In the genomic region with DNA sequence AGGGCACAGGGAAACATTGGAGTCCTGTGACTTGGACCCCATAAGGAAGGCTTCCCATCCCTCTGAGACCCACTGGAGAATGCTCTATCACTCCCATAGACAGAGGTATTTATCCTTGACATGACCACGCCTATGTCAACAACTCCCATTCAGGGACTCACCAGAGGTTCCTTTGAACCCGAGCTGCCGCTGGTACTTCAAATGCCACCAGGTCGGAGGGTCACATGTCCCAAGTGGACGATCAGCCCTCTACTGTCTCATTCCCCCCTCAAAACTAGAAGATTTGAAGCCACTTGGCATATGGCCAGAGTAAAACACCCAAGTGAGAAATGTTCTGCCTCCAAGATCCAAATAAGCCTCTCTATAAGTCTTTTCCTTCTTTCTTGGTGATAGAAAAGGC, we compare ENCODE assay signal across 29 mouse cellular contexts. TPM values are rescaled to one million over a fixed set of nuclear protein-coding genes. Genes with fewer than 3 reads are reported as not detected.
DNase-seq lines count a peak whose midpoint lies in the region; ATAC-seq and TF ChIP-seq lines count a peak whose summit lies in the region.
"Had no signal": no experiment of that assay in that cellular context is flagged by ENCODE, and none has a peak within 500 bp of the region (broad histone marks: within the 10 kb centered on the region; RNA-seq: fewer than 3 reads in every experiment).

No protein-coding gene starts in this region.

- H3K27ac ChIP-seq in forebrain, embryonic 15.5 days (replicated peaks), result peak overlapping the region; percentile 56; the same call in 1 of the 2 replicates
- no peak overlapping the region for H3K27ac ChIP-seq in forebrain, embryonic 10.5 days
- peak overlapping the region; percentile 51; the same call in 1 of the 2 replicates for H3K27ac ChIP-seq in kidney, postnatal 0 days
- peak overlapping the region; percentile 56; the same call in 1 of the 2 replicates for H3K27ac ChIP-seq in liver, embryonic 11.5 days (ENCODE audit: low read depth, low read length)
- H3K27ac ChIP-seq in liver, embryonic 15.5 days (replicated peaks), result peak overlapping the region; percentile 76
- H3K27ac ChIP-seq: embryonic facial prominence, embryonic 15.5 days; intestine, embryonic 15.5 days; limb, embryonic 15.5 days; midbrain, embryonic 15.5 days; neural tube, embryonic 12.5 days; stomach, postnatal 0 days had no signal

- no peaks in the 10 kb centered on the region for H3K9me3 ChIP-seq in forebrain, embryonic 15.5 days
- H3K9me3 ChIP-seq in forebrain, embryonic 10.5 days, result no peaks in the 10 kb centered on the region
- no peaks in the 10 kb centered on the region for H3K9me3 ChIP-seq in kidney, postnatal 0 days (replicated peaks; ENCODE audit: low read length)
- no peaks in the 10 kb centered on the region for H3K9me3 ChIP-seq in liver, embryonic 11.5 days (ENCODE audit: control insufficient read depth, low read length)
- no peaks in the 10 kb centered on the region for H3K9me3 ChIP-seq in liver, embryonic 15.5 days (replicated peaks)
- H3K9me3 ChIP-seq: embryonic facial prominence, embryonic 15.5 days; G1E; intestine, embryonic 15.5 days; limb, embryonic 15.5 days; midbrain, embryonic 15.5 days; neural tube, embryonic 12.5 days had no signal

- no peak for ATAC-seq in forebrain, embryonic 15.5 days (replicated peaks)
- no peak for ATAC-seq in kidney, postnatal 0 days (replicated peaks; ENCODE audit: low FRiP score, low read depth)
- no peak for ATAC-seq in liver, embryonic 11.5 days (replicated peaks; ENCODE audit: low FRiP score)
- no peak for ATAC-seq in liver, embryonic 15.5 days (ENCODE audit: insufficient read depth)
- ATAC-seq: hindbrain, embryonic 16.5 days; intestine, embryonic 15.5 days; midbrain, embryonic 15.5 days; Patski had no signal

- TF ChIP-seq CTCF in kidney, postnatal 0 days (IDR thresholded peaks at IDR 0.05; ENCODE audit: low read depth), result no peak

- no peak overlapping the region for H3K9ac ChIP-seq in forebrain, embryonic 15.5 days (replicated peaks)
- no peak overlapping the region for H3K9ac ChIP-seq in kidney, postnatal 0 days (ENCODE audit: low read depth, low read length)
- no peak overlapping the region for H3K9ac ChIP-seq in liver, embryonic 11.5 days (ENCODE audit: low read depth, low read length)
- no peak overlapping the region for H3K9ac ChIP-seq in liver, embryonic 15.5 days
- H3K9ac ChIP-seq: embryonic facial prominence, embryonic 15.5 days; intestine, embryonic 15.5 days; limb, embryonic 15.5 days; midbrain, embryonic 15.5 days; neural tube, embryonic 12.5 days had no signal

- DNase-seq in forebrain, embryonic 10.5 days (ENCODE audit: extremely low spot score, low spot score), result no peak
- peak; percentile 19 for DNase-seq in kidney, postnatal 0 days (ENCODE audit: low spot score)
- no peak for DNase-seq in kidney, postnatal 14 days
- DNase-seq in liver, embryonic 11.5 days (ENCODE audit: low spot score), result no peak
- no peak for DNase-seq in layer of hippocampus, postnatal 10 days (ENCODE audit: low spot score in 2 of 2)
- DNase-seq: adrenal gland, adult 8-10 months; B cell, adult 2 months; cerebellum, adult 18-20 months; cerebellum, postnatal 14 days; gastrocnemius, postnatal 10 days; heart, adult 18-20 months; heart, postnatal 4 days; kidney, adult 8-10 months; left cerebral cortex, postnatal 4 days; right cerebral cortex, postnatal 14 days; thymus, adult 2 months; thymus, postnatal 4 days had no signal

- no peak overlapping the region for H3K4me3 ChIP-seq in forebrain, embryonic 15.5 days
- no peak overlapping the region for H3K4me3 ChIP-seq in forebrain, embryonic 10.5 days
- H3K4me3 ChIP-seq in kidney, postnatal 0 days (replicated peaks; ENCODE audit: low read depth, low read length), result no peak overlapping the region
- no peak overlapping the region for H3K4me3 ChIP-seq in liver, embryonic 11.5 days (ENCODE audit: low read depth, low read length)
- no peak overlapping the region for H3K4me3 ChIP-seq in liver, embryonic 15.5 days (replicated peaks)
- H3K4me3 ChIP-seq: embryonic facial prominence, embryonic 15.5 days; intestine, embryonic 15.5 days; limb, embryonic 15.5 days; midbrain, embryonic 15.5 days; neural tube, embryonic 12.5 days had no signal

- 49% methylated on average over 5 of the region's 5 CpGs for WGBS in forebrain, embryonic 15.5 days
- WGBS in forebrain, embryonic 10.5 days, result 61% methylated on average over 5 of the region's 5 CpGs
- 16% methylated on average over 5 of the region's 5 CpGs for WGBS in kidney, postnatal 0 days
- 55% methylated on average over 5 of the region's 5 CpGs for WGBS in liver, embryonic 11.5 days
- 60% methylated on average over 5 of the region's 5 CpGs for WGBS in liver, embryonic 15.5 days (ENCODE audit: insufficient replicate concordance)

- H3K36me3 ChIP-seq in forebrain, embryonic 15.5 days, result no peaks in the 10 kb centered on the region
- H3K36me3 ChIP-seq in forebrain, embryonic 10.5 days (replicated peaks), result no peaks in the 10 kb centered on the region
- H3K36me3 ChIP-seq in kidney, postnatal 0 days (ENCODE audit: insufficient read depth, low read length), result no peaks in the 10 kb centered on the region
- no peaks in the 10 kb centered on the region for H3K36me3 ChIP-seq in liver, embryonic 11.5 days (ENCODE audit: control insufficient read depth, insufficient read depth, low read length)
- no peaks in the 10 kb centered on the region for H3K36me3 ChIP-seq in liver, embryonic 15.5 days (replicated peaks)
- H3K36me3 ChIP-seq: embryonic facial prominence, embryonic 15.5 days; G1E; intestine, embryonic 15.5 days; limb, embryonic 15.5 days; midbrain, embryonic 15.5 days; neural tube, embryonic 12.5 days had no signal

- no peak overlapping the region for H3K4me2 ChIP-seq in forebrain, embryonic 15.5 days (replicated peaks)
- no peak overlapping the region for H3K4me2 ChIP-seq in kidney, postnatal 0 days (ENCODE audit: low read length)
- no peak overlapping the region for H3K4me2 ChIP-seq in liver, embryonic 11.5 days
- H3K4me2 ChIP-seq in liver, embryonic 15.5 days, result no peak overlapping the region
- H3K4me2 ChIP-seq: embryonic facial prominence, embryonic 15.5 days; intestine, embryonic 15.5 days; limb, embryonic 15.5 days; midbrain, embryonic 15.5 days; neural tube, embryonic 12.5 days had no signal

- no peaks in the 10 kb centered on the region for H3K27me3 ChIP-seq in forebrain, embryonic 15.5 days
- H3K27me3 ChIP-seq in forebrain, embryonic 10.5 days (ENCODE audit: poor library complexity, severe bottlenecking), result no peaks in the 10 kb centered on the region
- H3K27me3 ChIP-seq in kidney, postnatal 0 days (ENCODE audit: insufficient read depth, low read length), result no peaks in the 10 kb centered on the region
- H3K27me3 ChIP-seq in liver, embryonic 11.5 days (replicated peaks; ENCODE audit: control insufficient read depth, insufficient read depth, low read length), result no peaks in the 10 kb centered on the region
- H3K27me3 ChIP-seq in liver, embryonic 15.5 days, result no peaks in the 10 kb centered on the region
- H3K27me3 ChIP-seq: CH12.LX; embryonic facial prominence, embryonic 15.5 days; intestine, embryonic 15.5 days; limb, embryonic 15.5 days; midbrain, embryonic 15.5 days; neural tube, embryonic 12.5 days; Patski had no signal

- H3K4me1 ChIP-seq in forebrain, embryonic 15.5 days, result peaks cover 5% of the 10 kb centered on the region
- peaks cover 7% of the 10 kb centered on the region for H3K4me1 ChIP-seq in forebrain, embryonic 10.5 days
- H3K4me1 ChIP-seq in kidney, postnatal 0 days (replicated peaks; ENCODE audit: insufficient read depth, low read length), result no peaks in the 10 kb centered on the region; the same call in none of the 2 replicates
- H3K4me1 ChIP-seq in liver, embryonic 11.5 days (replicated peaks; ENCODE audit: control insufficient read depth, insufficient read depth, low read length), result no peaks in the 10 kb centered on the region
- peaks cover 12% of the 10 kb centered on the region for H3K4me1 ChIP-seq in liver, embryonic 15.5 days (replicated peaks)
- H3K4me1 ChIP-seq: neural tube, embryonic 12.5 days had no signal

RNA-seq across cellular contexts. Expression of a gene that starts 42.8 kb away (rescaled TPM):
- 155 and 156 TPM in 2 replicates for polyA plus RNA-seq in forebrain, embryonic 15.5 days (2015; fragmentation: Nextera tagmentation; extraction: Ambion mirVana)
- 289 and 305 TPM in 2 replicates for polyA plus RNA-seq in forebrain, embryonic 10.5 days (2016; fragmentation: Nextera tagmentation; extraction: Ambion mirVana)
- polyA plus RNA-seq in kidney, postnatal 0 days (2015; fragmentation: Nextera tagmentation; extraction: Ambion mirVana), result 113 and 125 TPM in 2 replicates
- polyA plus RNA-seq in liver, embryonic 11.5 days (2014; fragmentation: Nextera tagmentation; extraction: Ambion mirVana), result 272 and 328 TPM in 2 replicates
- polyA plus RNA-seq in liver, embryonic 15.5 days (2015; fragmentation: Nextera tagmentation; extraction: Ambion mirVana), result 65.7 and 68.7 TPM in 2 replicates
- total RNA-seq in layer of hippocampus, postnatal 10 days (2021), result 100 to 1,000 TPM in 1 of 2 experiments, 10 to 100 TPM in 1; 98.1 to 109 TPM

RNA-seq across cellular contexts. Expression of a gene that starts 43.2 kb away (rescaled TPM):
- polyA plus RNA-seq in forebrain, embryonic 15.5 days (2015; fragmentation: Nextera tagmentation; extraction: Ambion mirVana), result 20.1 and 20.2 TPM in 2 replicates
- 28.6 and 34.3 TPM in 2 replicates for polyA plus RNA-seq in forebrain, embryonic 10.5 days (2016; fragmentation: Nextera tagmentation; extraction: Ambion mirVana)
- 51.9 and 53.4 TPM in 2 replicates for polyA plus RNA-seq in kidney, postnatal 0 days (2015; fragmentation: Nextera tagmentation; extraction: Ambion mirVana)
- 44.5 and 48.8 TPM in 2 replicates for polyA plus RNA-seq in liver, embryonic 11.5 days (2014; fragmentation: Nextera tagmentation; extraction: Ambion mirVana)
- polyA plus RNA-seq in liver, embryonic 15.5 days (2015; fragmentation: Nextera tagmentation; extraction: Ambion mirVana), result 62.1 and 74.6 TPM in 2 replicates
- total RNA-seq in layer of hippocampus, postnatal 10 days (2021), result 10 to 100 TPM; 19.4 to 23.7 TPM
